Mouse (Mus musculus): ENCODE data around the gene Rapgef1.

DNA sequence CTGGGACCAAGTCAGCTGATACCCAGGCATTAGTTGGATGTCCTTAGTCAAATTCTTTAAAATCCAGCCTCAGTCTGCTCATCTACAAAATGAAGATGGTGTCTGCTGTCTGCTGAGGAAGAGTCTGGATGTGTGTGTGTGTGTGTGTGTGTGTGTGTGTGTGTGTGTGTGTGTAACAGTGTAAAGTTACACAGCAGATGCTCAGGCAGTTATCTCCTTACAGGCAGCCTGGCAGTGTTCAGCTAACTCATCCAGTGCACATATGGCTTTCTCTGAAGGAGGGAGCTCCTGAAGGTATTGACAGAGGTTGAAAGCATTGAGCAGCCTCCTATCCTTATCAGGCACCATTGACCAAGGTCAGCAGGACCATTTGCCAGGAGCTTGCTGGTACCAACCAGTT is 81.4 kb downstream of the Rapgef1 start:
- TF ChIP-seq ZC3H11A (IDR thresholded peaks at IDR 0.05; ENCODE audit: borderline replicate concordance, low read depth, low read length), result no peak
- no peak for TF ChIP-seq HCFC1 (IDR thresholded peaks at IDR 0.05; ENCODE audit: borderline replicate concordance, insufficient read depth, low read length)
- no peak for TF ChIP-seq MAFK (IDR thresholded peaks at IDR 0.05; ENCODE audit: insufficient read depth, low read depth, low read length)

All from ES-E14 (cell line).